Mouse (Mus musculus): ENCODE measurements around the gene Hoxa6.

The Hoxa6 gene

GRCm38 (mm10) chr6:52200073-52200750 is 8.3 kb downstream of the Hoxa6 start:
- no peak for DNase-seq (ENCODE audit: low spot score)

GRCm38 (mm10) chr6:52197271-52197670 is 11.3 kb downstream of the Hoxa6 start:
- peak; percentile 85 for DNase-seq (ENCODE audit: low spot score)

- DNase-seq (ENCODE audit: low spot score): no peak
These were observed 11.7 kb downstream of the Hoxa6 start for GRCm38 (mm10) chr6:52196811-52197210.

GRCm38 (mm10) chr6:52194690-52195089 is 13.8 kb downstream of the Hoxa6 start:
- DNase-seq (ENCODE audit: low spot score): peak; percentile 84

- peak; percentile 90 for DNase-seq (ENCODE audit: low spot score)
These were observed 16.5 kb downstream of the Hoxa6 start for GRCm38 (mm10) chr6:52191860-52192550.

GRCm38 (mm10) chr6:52190906-52191810 is 17.4 kb downstream of the Hoxa6 start, which contains the start of gene Hoxa4:
TSS of gene Hoxa4 (minus strand) at chr6:52191753.
- peak; percentile 85 for DNase-seq (ENCODE audit: low spot score)

- no peak for DNase-seq (ENCODE audit: low spot score)
These were observed 18.1 kb downstream of the Hoxa6 start for GRCm38 (mm10) chr6:52190410-52190809.

- DNase-seq (ENCODE audit: low spot score): no peak
These were observed 18.6 kb downstream of the Hoxa6 start for GRCm38 (mm10) chr6:52189909-52190308.

GRCm38 (mm10) chr6:52189172-52189591 is 19.3 kb downstream of the Hoxa6 start:
- no peak for DNase-seq (ENCODE audit: low spot score)

GRCm38 (mm10) chr6:52186500-52186899 is 22.0 kb downstream of the Hoxa6 start:
- DNase-seq (ENCODE audit: low spot score): no peak

GRCm38 (mm10) chr6:52185834-52186233 is 22.7 kb downstream of the Hoxa6 start:
- DNase-seq (ENCODE audit: low spot score): no peak

- no peak for DNase-seq (ENCODE audit: low spot score)
These were observed 23.3 kb downstream of the Hoxa6 start for GRCm38 (mm10) chr6:52185222-52185621.

- no peak for DNase-seq (ENCODE audit: low spot score)
These were observed 23.9 kb downstream of the Hoxa6 start for GRCm38 (mm10) chr6:52184668-52185067.

GRCm38 (mm10) chr6:52183311-52184080 is 25.0 kb downstream of the Hoxa6 start:
- no peak for DNase-seq (ENCODE audit: low spot score)

- peak; percentile 72 for DNase-seq (ENCODE audit: low spot score)
These were observed 25.7 kb downstream of the Hoxa6 start for GRCm38 (mm10) chr6:52182793-52183192.

- no peak for DNase-seq (ENCODE audit: low spot score)
These were observed 26.5 kb downstream of the Hoxa6 start for GRCm38 (mm10) chr6:52182030-52182429.

- no peak for DNase-seq (ENCODE audit: low spot score)
These were observed 27.8 kb downstream of the Hoxa6 start for GRCm38 (mm10) chr6:52180726-52181125.

- no peak for DNase-seq (ENCODE audit: low spot score)
These were observed 28.3 kb downstream of the Hoxa6 start for GRCm38 (mm10) chr6:52180213-52180710.

- no peak for DNase-seq (ENCODE audit: low spot score)
These were observed 28.8 kb downstream of the Hoxa6 start for GRCm38 (mm10) chr6:52179690-52180089.

- no peak for DNase-seq (ENCODE audit: low spot score)
These were observed 29.4 kb downstream of the Hoxa6 start for GRCm38 (mm10) chr6:52178918-52179665.

- DNase-seq (ENCODE audit: low spot score): no peak
These were observed 30.7 kb downstream of the Hoxa6 start for GRCm38 (mm10) chr6:52177806-52178205.
